In genomic region chrX:169012701-169013100, GRCm38 (mm10) we compare ENCODE assay signal across 18 mouse cellular contexts.
"Had no signal": no experiment of that assay in that cellular context is flagged by ENCODE, and none has a peak within 500 bp of the region (broad histone marks: within the 10 kb centered on the region; RNA-seq: fewer than 3 reads in every experiment).

No protein-coding gene starts in this region.

- H3K36me3 ChIP-seq: kidney, embryonic 15.5 days; limb, embryonic 10.5 days; limb, embryonic 13.5 days; liver, embryonic 12.5 days; liver, embryonic 15.5 days had no signal

- H3K4me3 ChIP-seq: kidney, embryonic 15.5 days; left cerebral cortex, adult 2 months; limb, embryonic 10.5 days; limb, embryonic 13.5 days; liver, embryonic 12.5 days; liver, embryonic 15.5 days had no signal

- H3K4me1 ChIP-seq: kidney, embryonic 15.5 days; limb, embryonic 10.5 days; limb, embryonic 13.5 days; liver, embryonic 12.5 days; liver, embryonic 15.5 days had no signal

- H3K27me3 ChIP-seq: liver, embryonic 12.5 days had no signal

- H3K4me2 ChIP-seq: kidney, embryonic 15.5 days; limb, embryonic 13.5 days; liver, embryonic 12.5 days; liver, embryonic 15.5 days; midbrain, embryonic 11.5 days had no signal

- ATAC-seq: liver, embryonic 12.5 days had no signal

- H3K9ac ChIP-seq: kidney, embryonic 15.5 days; limb, embryonic 13.5 days; liver, embryonic 12.5 days; liver, embryonic 15.5 days had no signal

- H3K9me3 ChIP-seq: kidney, embryonic 15.5 days; limb, embryonic 10.5 days; limb, embryonic 13.5 days; liver, embryonic 12.5 days; liver, embryonic 15.5 days had no signal

- H3K27ac ChIP-seq: kidney, embryonic 15.5 days; left cerebral cortex, adult 2 months; limb, embryonic 10.5 days; limb, embryonic 13.5 days; liver, embryonic 12.5 days; liver, embryonic 15.5 days had no signal

- DNase-seq: kidney, adult 18-20 months; kidney, postnatal 10 days; kidney, postnatal 36 days; layer of hippocampus, postnatal 36 days; liver; lung, adult 18-20 months; lung, postnatal 4 days; midbrain, embryonic 14.5 days; thymus, adult 2 months; thymus, postnatal 14 days; thymus, postnatal 4 days had no signal
